Mouse (Mus musculus) heart, embryonic 11.5 days (tissue): Measurements from ENCODE around the gene Farp1. TPM values are rescaled to one million over a fixed set of nuclear protein-coding genes. Genes with fewer than 3 reads are reported as not detected.
A peak's percentile ranks its signal among the peaks of the same experiment; 100 is the strongest.

Experiments
- ATAC-seq: fragments of 200-750 bp; cut with Nextera tagmentation; replicated peaks from 2 replicates; pipeline ENCODE4 v1.8.0; 2017; ENCODE audit warnings: moderate library complexity; ENCODE audit not compliant: insufficient number of reproducible peaks, low FRiP score, low TSS enrichment
- H3K27ac ChIP-seq: fragments of 300-500 bp; sonication (generic); 2 replicates; pipeline ENCODE4 v1.5.1; 2014; ENCODE audit warnings: mild to moderate bottlenecking, low read depth, low read length
- H3K27me3 ChIP-seq: fragments of 300-500 bp; sonication (generic); 2 replicates; pipeline ENCODE4 v1.6.1; 2014; ENCODE audit warnings: mild to moderate bottlenecking, low read length, mixed read lengths; ENCODE audit not compliant: control insufficient read depth, insufficient read depth
- H3K36me3 ChIP-seq: fragments of 300-500 bp; sonication (generic); 2 replicates; pipeline ENCODE4 v1.6.1; 2014; ENCODE audit warnings: mild to moderate bottlenecking, low read length, moderate library complexity, mixed read lengths; ENCODE audit not compliant: control insufficient read depth, insufficient read depth
- H3K4me1 ChIP-seq: fragments of 300-500 bp; sonication (generic); 2 replicates; pipeline ENCODE4 v1.6.1; 2014; ENCODE audit warnings: low read length; ENCODE audit not compliant: control insufficient read depth, insufficient read depth
- H3K4me2 ChIP-seq: fragments of 300-500 bp; sonication (generic); 2 replicates; pipeline ENCODE4 v1.6.1; 2014; ENCODE audit warnings: mild to moderate bottlenecking, moderate library complexity
- H3K4me3 ChIP-seq: fragments of 300-500 bp; sonication (generic); 2 replicates; pipeline ENCODE4 v1.5.1; 2014; ENCODE audit warnings: low read depth, low read length
- H3K9ac ChIP-seq: fragments of 300-500 bp; sonication (generic); 2 replicates; pipeline ENCODE4 v1.6.1; 2014; ENCODE audit warnings: mild to moderate bottlenecking, low read depth, low read length, moderate library complexity
- H3K9me3 ChIP-seq: fragments of 300-500 bp; sonication (generic); replicated peaks from 2 replicates; pipeline ENCODE4 v1.6.1; 2016; ENCODE audit warnings: low read length; ENCODE audit not compliant: control insufficient read depth
- WGBS: fragments of 180-500 bp; shearing (Covaris S2); extraction: QIAGEN DNeasy Blood & Tissue Kit; methylation state at CpG from one replicate; pipeline ENCODE4 v1.1.7; 2014; ENCODE audit not compliant: insufficient replicate concordance; 5-methylcytosine and 5-hydroxymethylcytosine counted together
- polyA plus RNA-seq: library from polyadenylated mRNA; unstranded; fragments of >200 nt; fragmentation: Nextera tagmentation; extraction: Ambion mirVana; gene quantifications from 2 replicates; pipeline ENCODE4 v1.2.1, GENCODE M21; 2014

Farp1 gene
- polyA plus RNA-seq, 1 experiment from 2014 or later = 28.1 TPM

DNA sequence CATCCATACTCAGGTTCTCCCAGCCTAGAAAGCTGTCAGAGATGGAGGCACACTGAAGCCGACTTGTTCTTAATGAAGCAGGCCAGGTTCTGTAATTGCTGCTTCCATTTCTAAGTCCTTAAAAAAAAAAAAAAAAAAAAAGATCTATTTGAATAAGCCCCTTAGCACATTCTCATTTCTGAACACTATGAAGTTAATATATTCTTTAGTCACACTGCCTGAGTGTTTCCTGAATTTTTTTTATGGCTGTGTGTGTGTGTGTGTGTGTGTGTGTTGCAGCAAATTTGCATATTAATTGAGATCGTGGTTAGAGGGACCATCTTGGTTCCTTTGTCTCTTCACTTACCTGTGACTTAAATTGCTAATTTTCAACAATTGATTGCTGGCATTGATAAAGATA, 47.8 kb downstream of the Farp1 start:
- H3K36me3 ChIP-seq = peaks cover 10% of the 10 kb centered on the region; the same call in 1 of the 2 replicates
- 68% methylated on average over 2 of the region's 2 CpGs for WGBS
- no peak overlapping the region for H3K4me2 ChIP-seq
- peaks cover 16% of the 10 kb centered on the region for H3K4me1 ChIP-seq
- H3K9me3 ChIP-seq = peaks cover 3% of the 10 kb centered on the region; the same call in 1 of the 2 replicates
- H3K27me3 ChIP-seq = no peaks in the 10 kb centered on the region
- H3K9ac ChIP-seq = no peak overlapping the region
- no peak overlapping the region for H3K27ac ChIP-seq
- H3K4me3 ChIP-seq = no peak overlapping the region
- ATAC-seq = no peak

DNA sequence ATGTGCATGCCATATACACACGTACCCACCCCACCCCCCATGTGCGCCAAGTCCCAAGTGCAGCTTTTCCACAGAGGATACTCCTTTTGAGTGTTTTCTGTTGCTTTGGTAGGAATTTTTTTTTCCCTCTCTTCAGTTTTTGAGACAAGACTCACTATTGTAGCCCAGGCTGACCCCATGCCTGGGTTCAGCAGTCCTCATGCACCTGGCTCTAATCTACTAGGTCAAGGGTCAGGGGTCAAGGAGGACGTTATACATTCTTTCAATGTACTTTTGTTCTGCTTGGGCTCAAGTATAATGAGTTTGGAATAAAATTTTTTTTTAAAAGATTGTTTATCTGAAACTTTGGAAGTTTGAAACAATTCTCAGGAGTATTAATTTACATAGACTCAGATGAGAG, 48.4 kb downstream of the Farp1 start:
- 83% methylated on average over 3 of the region's 3 CpGs for WGBS
- Histone ChIP-seq H3K4me3 (no peak overlapping the region), H3K27me3 (no peaks in the 10 kb centered on the region), H3K36me3 (peaks cover 10% of the 10 kb centered on the region; the same call in 1 of the 2 replicates), H3K4me2 (no peak overlapping the region), H3K9ac (no peak overlapping the region), H3K9me3 (peaks cover 3% of the 10 kb centered on the region; the same call in 1 of the 2 replicates), H3K27ac (no peak overlapping the region), H3K4me1 (peaks cover 16% of the 10 kb centered on the region)
- no peak for ATAC-seq

DNA sequence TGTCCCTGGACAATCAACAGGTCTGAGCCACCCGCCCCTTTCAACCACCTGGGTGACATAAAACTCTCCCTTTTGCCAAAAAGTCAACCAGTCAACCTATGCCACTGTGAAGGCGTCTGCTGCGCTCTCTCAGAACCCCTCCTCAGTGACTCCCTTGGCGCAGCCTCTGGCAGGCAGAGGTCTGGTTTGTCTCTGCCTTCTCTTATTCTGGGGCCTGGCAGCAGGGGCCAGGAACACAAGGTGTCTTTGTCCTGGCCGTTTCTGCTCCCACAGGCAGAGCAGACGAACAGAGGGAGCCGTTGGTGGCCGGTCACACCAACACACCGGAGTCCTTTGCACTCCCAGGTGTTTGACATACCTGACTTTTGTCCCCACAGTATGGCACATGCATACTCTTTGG, 57.5 kb downstream of the Farp1 start:
- WGBS = 51% methylated on average over 9 of the region's 9 CpGs
- Histone ChIP-seq H3K27me3 (no peaks in the 10 kb centered on the region), H3K4me1 (peaks cover 25% of the 10 kb centered on the region), H3K4me2 (no peak overlapping the region), H3K27ac (no peak overlapping the region), H3K9ac (0 out of 2 replicates have a peak overlapping the region, but pooled peaks have one; percentile 50), H3K9me3 (peaks cover 5% of the 10 kb centered on the region), H3K36me3 (peaks cover 18% of the 10 kb centered on the region), H3K4me3 (no peak overlapping the region)
- no peak; the same call in 1 of the 2 replicates for ATAC-seq

DNA sequence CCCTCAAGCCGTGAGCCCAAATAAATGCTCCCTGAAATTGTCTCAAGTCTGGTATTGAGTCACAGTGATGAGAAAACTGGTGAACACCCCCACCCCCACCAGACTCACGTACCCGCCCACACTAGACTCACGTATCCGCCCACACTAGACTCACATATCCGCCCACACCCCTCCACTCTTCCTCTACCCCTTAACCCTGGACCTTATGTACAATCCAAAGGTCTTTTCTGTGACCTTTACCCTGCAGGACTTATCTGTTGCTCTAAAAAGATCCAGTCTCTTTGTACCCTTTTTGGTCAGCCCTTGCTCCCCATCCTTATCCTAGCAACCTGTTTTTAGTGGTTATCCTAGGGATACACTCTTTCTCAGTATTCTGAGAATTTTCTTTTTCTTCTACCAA, 58.9 kb downstream of the Farp1 start:
- Histone ChIP-seq H3K36me3 (peaks cover 13% of the 10 kb centered on the region), H3K4me2 (no peak overlapping the region), H3K4me3 (no peak overlapping the region), H3K9me3 (peaks cover 1% of the 10 kb centered on the region), H3K27me3 (no peaks in the 10 kb centered on the region), H3K4me1 (peaks cover 39% of the 10 kb centered on the region), H3K9ac (no peak overlapping the region), H3K27ac (no peak overlapping the region)
- WGBS = 79% methylated on average over 6 of the region's 6 CpGs
- ATAC-seq = no peak

DNA sequence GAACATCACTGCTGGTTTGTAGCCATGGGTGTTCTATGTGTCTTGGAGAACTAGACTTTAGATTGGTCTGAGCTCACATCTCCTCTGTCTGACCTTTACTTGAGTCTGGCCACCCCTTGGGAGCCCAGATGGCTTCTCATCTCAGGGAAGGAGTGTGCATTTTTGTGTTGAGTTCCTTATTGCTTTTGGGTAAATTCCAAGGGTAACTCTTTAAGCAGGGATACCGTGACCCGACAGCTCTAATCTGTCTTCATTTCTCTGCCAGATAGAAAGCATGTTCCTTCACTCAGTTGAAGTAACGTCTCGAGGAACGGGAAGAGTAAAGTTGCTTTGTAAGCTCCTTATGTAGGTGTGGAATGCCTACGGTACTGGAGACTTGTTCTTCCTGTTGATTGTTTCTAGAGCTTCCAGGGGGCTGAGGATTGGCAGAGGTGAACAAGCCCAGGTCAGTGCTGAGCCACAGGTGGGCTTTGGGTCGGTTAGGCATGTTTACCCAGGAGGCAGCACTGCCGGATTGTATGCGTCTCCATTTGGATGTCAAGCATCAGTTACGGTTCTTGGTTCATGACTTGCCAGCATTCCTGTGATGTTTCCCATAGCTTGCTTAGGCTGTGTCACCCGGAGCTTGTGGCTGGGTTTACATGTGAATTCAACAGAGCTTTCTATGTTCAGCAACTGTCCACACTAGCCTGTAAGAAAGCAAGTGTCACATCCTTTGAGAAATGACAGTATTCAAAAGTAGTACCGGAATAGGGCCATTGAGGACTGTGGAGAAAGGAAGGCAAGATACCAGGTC, 62.8 kb downstream of the Farp1 start:
- WGBS = 53% methylated on average over 12 of the region's 12 CpGs
- peaks cover 61% of the 10 kb centered on the region for H3K4me1 ChIP-seq
- H3K4me2 ChIP-seq = no peak overlapping the region

DNA sequence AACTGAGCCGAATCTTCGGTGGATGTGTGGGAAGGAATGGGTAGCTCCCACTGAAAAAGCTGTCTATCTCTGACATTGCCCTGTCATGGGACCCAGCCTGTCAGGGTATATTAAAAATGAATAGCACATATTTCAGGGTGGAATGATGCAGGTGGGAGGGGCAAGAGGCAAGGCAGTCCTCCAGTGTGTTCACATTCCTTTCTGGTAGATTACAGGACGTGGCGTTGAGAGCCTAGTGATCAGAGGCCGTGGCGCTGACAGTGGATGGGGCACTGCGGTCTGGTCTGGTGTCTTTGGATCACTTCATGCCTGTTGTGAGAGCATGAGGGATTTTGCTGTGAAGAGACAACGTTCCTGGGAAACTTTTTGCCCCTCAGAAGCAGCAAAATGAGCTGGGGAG, 64.1 kb downstream of the Farp1 start:
- 21% methylated on average over 8 of the region's 8 CpGs for WGBS
- Histone ChIP-seq H3K27ac (peak overlapping the region; percentile 54), H3K4me2 (peak overlapping the region; percentile 14), H3K4me1 (peaks cover 55% of the 10 kb centered on the region), H3K4me3 (no peak overlapping the region), H3K27me3 (no peaks in the 10 kb centered on the region), H3K9ac (no peak overlapping the region), H3K36me3 (no peaks in the 10 kb centered on the region), H3K9me3 (no peaks in the 10 kb centered on the region)
- 0 out of 2 replicates have a peak, but pooled peaks have one; percentile 41 for ATAC-seq

More for the DNA sequence above, 62.8 kb downstream of the Farp1 start:
- Histone ChIP-seq H3K9ac (no peak overlapping the region), H3K36me3 (0 out of 2 replicates have a peak, but pooled peaks cover 3% of the 10 kb centered on the region), H3K4me3 (no peak overlapping the region), H3K9me3 (no peaks in the 10 kb centered on the region), H3K27ac (peak overlapping the region; percentile 36), H3K27me3 (no peaks in the 10 kb centered on the region)
- no peak for ATAC-seq

DNA sequence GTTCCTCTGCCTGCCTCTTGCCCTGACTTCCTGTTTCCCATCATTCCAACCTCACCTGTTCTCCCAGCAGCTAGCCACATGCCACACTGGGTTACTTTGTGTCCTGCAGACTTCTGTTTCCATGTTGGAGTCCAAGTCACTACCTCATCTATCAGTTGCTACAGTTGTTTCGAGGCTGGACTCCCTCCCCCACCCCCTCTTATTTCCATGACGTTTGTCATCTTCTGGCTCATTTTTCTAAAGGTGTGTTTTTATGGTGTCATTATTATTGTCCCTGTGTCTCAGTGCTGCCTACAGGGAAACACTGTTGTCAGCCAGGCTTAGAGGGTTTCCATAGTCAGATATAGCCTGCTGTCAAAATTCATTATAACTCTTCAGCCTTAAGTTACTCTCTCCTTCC, 64.9 kb downstream of the Farp1 start:
- Histone ChIP-seq H3K9ac (no peak overlapping the region), H3K36me3 (no peaks in the 10 kb centered on the region), H3K4me3 (no peak overlapping the region), H3K9me3 (no peaks in the 10 kb centered on the region), H3K27ac (peak overlapping the region; percentile 54), H3K4me1 (peaks cover 58% of the 10 kb centered on the region), H3K27me3 (no peaks in the 10 kb centered on the region), H3K4me2 (no peak overlapping the region)
- WGBS = 43% methylated on average over 2 of the region's 2 CpGs
- ATAC-seq = no peak

DNA sequence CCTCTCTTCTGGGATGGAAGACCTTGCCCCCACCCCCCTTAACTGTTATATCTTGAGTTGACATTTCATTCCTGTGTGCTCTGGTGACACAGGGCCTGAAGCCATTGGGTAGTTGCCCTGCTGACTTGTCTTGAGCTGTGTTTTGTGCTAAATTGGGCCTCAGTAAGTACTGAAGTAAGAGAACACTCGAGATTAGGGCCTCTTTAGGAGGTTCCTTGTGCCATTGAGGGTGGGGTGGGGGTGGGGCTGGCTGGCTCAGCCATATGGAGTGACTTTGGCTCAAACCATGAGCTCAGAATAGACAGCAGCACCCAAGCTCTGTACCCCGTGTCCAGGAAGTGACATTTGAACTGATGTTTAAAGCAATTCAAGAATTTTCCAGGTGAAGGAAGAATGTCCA, 65.8 kb downstream of the Farp1 start:
- 19% methylated on average over 2 of the region's 2 CpGs for WGBS
- Histone ChIP-seq H3K36me3 (no peaks in the 10 kb centered on the region), H3K9ac (no peak overlapping the region), H3K27ac (peak overlapping the region; percentile 77), H3K4me1 (peaks cover 65% of the 10 kb centered on the region), H3K9me3 (no peaks in the 10 kb centered on the region), H3K4me2 (no peak overlapping the region; the same call in 1 of the 2 replicates), H3K4me3 (no peak overlapping the region), H3K27me3 (no peaks in the 10 kb centered on the region)
- no peak for ATAC-seq

DNA sequence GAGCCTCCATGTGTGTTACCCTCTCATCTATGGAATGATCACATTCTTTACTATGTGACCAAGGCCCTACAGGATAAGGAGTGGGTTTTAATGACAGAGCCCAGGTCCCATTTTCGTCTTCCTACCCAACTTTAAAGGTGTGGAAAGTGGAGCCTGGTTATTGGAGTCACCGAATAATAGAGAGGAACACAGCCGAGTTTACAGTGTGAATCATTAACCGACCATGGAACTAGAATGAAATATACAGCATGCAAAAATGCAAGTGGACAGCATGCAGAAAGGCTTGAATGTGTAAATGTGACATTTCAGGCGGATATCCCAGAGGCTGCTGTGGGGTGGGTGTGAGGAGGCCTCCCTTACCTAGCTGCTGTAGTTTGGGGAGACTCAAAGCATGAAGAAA, 66.5 kb downstream of the Farp1 start:
- H3K4me2 ChIP-seq = no peak overlapping the region
- no peaks in the 10 kb centered on the region for H3K9me3 ChIP-seq
- no peaks in the 10 kb centered on the region for H3K36me3 ChIP-seq
- peak overlapping the region; percentile 77 for H3K27ac ChIP-seq
- H3K27me3 ChIP-seq = no peaks in the 10 kb centered on the region
- H3K4me3 ChIP-seq = no peak overlapping the region
- no peak for ATAC-seq
- no peak overlapping the region for H3K9ac ChIP-seq
- WGBS = 80% methylated on average over 5 of the region's 5 CpGs
- peaks cover 72% of the 10 kb centered on the region for H3K4me1 ChIP-seq
